Mouse (Mus musculus) thymus, postnatal 25 days (tissue): ENCODE measurements at regions not wholly inside any gene's neighbourhood (a gene's known extent, or its start where the extent isn't known, plus 50 kb on each side); places are given as distances from the start of the nearest gene placed in this dataset.

ENCODE experiments used
- DNase-seq: peaks from one replicate; pipeline ENCODE4 v3.0.0; 2022

- DNase-seq, result no peak
Measured at GRCm38 (mm10) chr8:117890211-117890610, 88.5 kb upstream of the Mphosph6 start.

GRCm38 (mm10) chr8:117881414-117881973 is 79.8 kb upstream of the Mphosph6 start:
- DNase-seq, result no peak

- no peak for DNase-seq
Measured at GRCm38 (mm10) chr8:117880279-117880975, 78.7 kb upstream of the Mphosph6 start.

GRCm38 (mm10) chr8:117873611-117874010 is 71.9 kb upstream of the Mphosph6 start:
- no peak for DNase-seq

- DNase-seq, result no peak
Measured at GRCm38 (mm10) chr8:117867138-117867537, 65.4 kb upstream of the Mphosph6 start.

GRCm38 (mm10) chr8:117865014-117865413 is 63.3 kb upstream of the Mphosph6 start:
- DNase-seq, result no peak

- peak; percentile 35 for DNase-seq
Measured at GRCm38 (mm10) chr8:117863837-117864236, 62.1 kb upstream of the Mphosph6 start.

GRCm38 (mm10) chr8:117862318-117862717 is 60.6 kb upstream of the Mphosph6 start:
- no peak for DNase-seq

GRCm38 (mm10) chr8:117859734-117860133 is 58.0 kb upstream of the Mphosph6 start:
- DNase-seq, result no peak

GRCm38 (mm10) chr8:117859095-117859494 is 57.4 kb upstream of the Mphosph6 start:
- DNase-seq, result no peak

GRCm38 (mm10) chr8:117856121-117856520 is 54.4 kb upstream of the Mphosph6 start:
- no peak for DNase-seq

- no peak for DNase-seq
Measured at GRCm38 (mm10) chr8:117854942-117855491, 53.3 kb upstream of the Mphosph6 start.

GRCm38 (mm10) chr8:117854301-117854700 is 52.6 kb upstream of the Mphosph6 start:
- no peak for DNase-seq

GRCm38 (mm10) chr8:117853408-117853807 is 51.7 kb upstream of the Mphosph6 start:
- DNase-seq, result no peak

- no peak for DNase-seq
Measured at GRCm38 (mm10) chr8:117852521-117852920, 50.8 kb upstream of the Mphosph6 start.
